Mouse (Mus musculus) bone marrow, adult 2 months (tissue): ENCODE data around the gene Bloc1s5.

Experiments
- CTCF ChIP-seq: fragments of 200-500 bp; IDR thresholded peaks from 2 replicates; pipeline ENCODE4 v1.5.1; 2011; ENCODE audit warnings: low read length, control low read depth; ENCODE audit not compliant: control insufficient read depth, insufficient read depth
- POLR2A ChIP-seq: fragments of 200-500 bp; IDR thresholded peaks from 2 replicates; pipeline ENCODE4 v1.6.1; 2011; ENCODE audit warnings: low read depth, mild to moderate bottlenecking, control low read depth, low read length, borderline replicate concordance; ENCODE audit not compliant: control insufficient read depth

DNA sequence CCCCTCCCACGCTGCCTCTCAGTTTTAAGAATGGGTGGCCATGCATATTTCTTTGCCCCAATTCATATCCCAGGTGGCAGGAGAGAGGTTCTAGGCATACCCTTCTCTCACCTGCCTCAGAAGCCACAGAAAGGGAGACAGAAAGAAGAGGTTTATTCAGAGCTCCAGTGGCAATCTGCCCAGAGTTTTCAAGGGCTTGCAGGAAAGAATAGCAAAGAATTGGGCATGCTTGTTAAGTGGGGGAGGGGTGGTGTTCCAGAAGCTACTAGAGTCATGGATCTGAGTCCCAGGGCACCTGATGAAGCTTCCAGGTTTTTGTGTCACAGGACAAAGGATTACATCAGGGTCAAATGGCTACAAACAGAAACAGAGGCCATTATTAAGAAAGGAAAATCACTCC is 61.6 kb downstream of the Bloc1s5 start:
- TF ChIP-seq CTCF = no peak
- no peak for TF ChIP-seq POLR2A
